Comparison of ENCODE assay signal across 18 mouse cellular contexts in the genomic region with DNA sequence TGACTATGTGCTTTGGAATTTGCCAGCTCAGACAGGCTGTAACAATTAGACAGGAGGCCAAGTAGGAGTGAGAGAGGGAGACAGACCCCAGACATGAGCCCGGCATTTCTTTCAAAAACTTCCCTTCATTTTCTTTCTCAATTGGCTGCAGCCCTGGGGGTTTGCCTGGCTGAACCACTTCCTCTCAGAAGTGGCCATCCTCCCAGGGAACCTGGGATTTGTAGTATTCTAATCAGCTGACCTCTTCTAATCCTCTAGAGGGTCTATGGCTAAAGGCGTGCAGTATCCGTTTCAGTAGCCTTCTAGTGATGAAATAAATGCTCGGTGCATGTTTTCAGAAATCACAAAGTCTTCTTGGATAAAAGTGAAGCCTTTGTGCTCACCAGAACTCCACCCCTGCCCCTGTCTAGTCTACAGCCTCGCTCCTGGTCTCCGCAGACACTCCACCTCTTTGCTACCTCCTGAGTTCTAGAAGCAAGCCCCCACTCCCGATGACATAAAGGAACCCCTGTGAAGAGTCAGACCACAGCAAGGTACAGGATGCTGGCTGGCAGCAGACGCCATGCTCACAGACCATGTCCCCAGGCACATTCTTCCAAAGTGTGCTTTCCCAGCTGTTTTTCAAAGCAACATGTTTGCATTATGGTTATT. TPM values are rescaled to one million over a fixed set of nuclear protein-coding genes. Genes with fewer than 3 reads are reported as not detected.
DNase-seq lines count a peak whose midpoint lies in the region; ATAC-seq lines count a peak whose summit lies in the region.
"Had no signal": no experiment of that assay in that cellular context is flagged by ENCODE, and none has a peak within 500 bp of the region (broad histone marks: within the 10 kb centered on the region; RNA-seq: fewer than 3 reads in every experiment).

No protein-coding gene starts in this region.

- DNase-seq in hindbrain, embryonic 11.5 days (ENCODE audit: low spot score): peak; percentile 11
- DNase-seq in hindbrain, embryonic 14.5 days (ENCODE audit: low spot score): no peak
- peak; percentile 59 for DNase-seq in embryo, embryonic 11 days
- peak; percentile 14 for DNase-seq in forelimb bud, embryonic 11.5 days (ENCODE audit: low read depth, low spot score)
- no peak for DNase-seq in frontal cortex, adult 2 months (ENCODE audit: extremely low spot score in 1 of 2, low spot score in 1 of 2)
- no peak for DNase-seq in right cerebral cortex, postnatal 10 days (ENCODE audit: low spot score in 2 of 2)
- DNase-seq in thymus, postnatal 4 days: no peak
- DNase-seq: adrenal gland, adult 8-10 months; cerebellum, adult 8-10 months; kidney, adult 18-20 months; liver; lung, adult 2 months; midbrain, embryonic 14.5 days; right cerebral cortex, postnatal 25 days; thymus, postnatal 36 days had no signal

- 42% methylated on average over 8 of the region's 8 CpGs for WGBS in hindbrain, embryonic 11.5 days
- WGBS in hindbrain, embryonic 14.5 days: 50% methylated on average over 8 of the region's 8 CpGs

- ATAC-seq in hindbrain, embryonic 11.5 days (ENCODE audit: low FRiP score): no peak
- no peak for ATAC-seq in hindbrain, embryonic 14.5 days (ENCODE audit: low FRiP score)

- no peaks in the 10 kb centered on the region for H3K4me1 ChIP-seq in hindbrain, embryonic 11.5 days (replicated peaks; ENCODE audit: control insufficient read depth, insufficient read depth, low read length)
- H3K4me1 ChIP-seq in hindbrain, embryonic 14.5 days (replicated peaks; ENCODE audit: control insufficient read depth, insufficient read depth, low read length): no peaks in the 10 kb centered on the region

- no peak overlapping the region for H3K4me3 ChIP-seq in hindbrain, embryonic 11.5 days (ENCODE audit: low read depth, low read length)
- H3K4me3 ChIP-seq in hindbrain, embryonic 14.5 days (replicated peaks; ENCODE audit: low read length): no peak overlapping the region

- H3K9ac ChIP-seq in hindbrain, embryonic 11.5 days (ENCODE audit: low read depth, low read length): no peak overlapping the region
- H3K9ac ChIP-seq in hindbrain, embryonic 14.5 days: no peak overlapping the region

- no peak overlapping the region for H3K4me2 ChIP-seq in hindbrain, embryonic 11.5 days (replicated peaks; ENCODE audit: low read depth, low read length)
- H3K4me2 ChIP-seq in hindbrain, embryonic 14.5 days (replicated peaks): no peak overlapping the region

- H3K36me3 ChIP-seq in hindbrain, embryonic 11.5 days (ENCODE audit: control insufficient read depth, insufficient read depth, low read length): no peaks in the 10 kb centered on the region
- no peaks in the 10 kb centered on the region for H3K36me3 ChIP-seq in hindbrain, embryonic 14.5 days (replicated peaks; ENCODE audit: control insufficient read depth, insufficient read depth)
- H3K36me3 ChIP-seq: G1E had no signal

- H3K9me3 ChIP-seq in hindbrain, embryonic 11.5 days (ENCODE audit: control insufficient read depth, low read length): no peaks in the 10 kb centered on the region
- no peaks in the 10 kb centered on the region for H3K9me3 ChIP-seq in hindbrain, embryonic 14.5 days (ENCODE audit: control insufficient read depth, low read length)

- no peak overlapping the region for H3K27ac ChIP-seq in hindbrain, embryonic 11.5 days (ENCODE audit: low read depth, low read length)
- no peak overlapping the region for H3K27ac ChIP-seq in hindbrain, embryonic 14.5 days

- no peaks in the 10 kb centered on the region for H3K27me3 ChIP-seq in hindbrain, embryonic 11.5 days (ENCODE audit: control insufficient read depth, insufficient read depth, low read length)
- no peaks in the 10 kb centered on the region for H3K27me3 ChIP-seq in hindbrain, embryonic 14.5 days (ENCODE audit: control insufficient read depth, insufficient read depth, low read length)

RNA-seq across cellular contexts. Expression of a gene that starts 45.3 kb away (rescaled TPM):
- polyA plus RNA-seq in hindbrain, embryonic 11.5 days (2014; fragmentation: Nextera tagmentation; extraction: Ambion mirVana): not detected in 2 replicates
- 0.09 TPM in 1 of 2 replicates, not detected in the other for polyA plus RNA-seq in hindbrain, embryonic 14.5 days (2014; fragmentation: Nextera tagmentation; extraction: Ambion mirVana)
- polyA plus RNA-seq in frontal cortex, adult 2 months (2012; rRNA removed): not detected in 2 replicates
- polyA plus RNA-seq: cortical plate, adult 2 months; forebrain, embryonic 11.5 days; G1E; lung, adult 2 months; midbrain, embryonic 14.5 days had no signal

Comparison
In these comparisons a context has a peak if more than half of its experiments do, and no peak if none do; other contexts are left out.
1. DNase-seq: peak in hindbrain, embryonic 11.5 days (single experiment), embryo, embryonic 11 days (single experiment) and forelimb bud, embryonic 11.5 days (single experiment); none in hindbrain, embryonic 14.5 days (single experiment), frontal cortex, adult 2 months (0 of 2), right cerebral cortex, postnatal 10 days (0 of 2) and thymus, postnatal 4 days (single experiment).